Mouse (Mus musculus): ENCODE measurements around the gene Vps35.

DNA sequence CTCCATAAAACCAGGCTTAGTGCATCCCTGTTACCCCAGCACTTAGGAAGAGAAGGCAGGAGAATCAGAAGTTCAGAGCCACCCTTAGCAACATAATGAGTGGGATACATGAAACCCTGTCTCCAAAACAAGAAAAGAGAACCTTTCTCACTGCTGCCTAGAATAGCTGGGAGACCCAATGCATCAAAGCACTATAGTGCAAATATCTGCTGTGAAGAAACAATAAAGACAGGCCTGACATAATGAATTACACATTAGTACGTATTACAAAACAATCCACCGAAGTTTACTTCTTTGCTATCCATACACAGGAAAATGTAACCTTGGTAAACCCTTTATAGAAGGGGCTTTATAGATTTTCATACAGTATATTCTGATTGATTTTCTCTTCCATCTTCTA is 9.0 kb upstream of the Vps35 start:
- TF ChIP-seq CTCF (conservative IDR thresholded peaks at IDR 0.05; ENCODE audit: low read length) = no peak
- no peak for TF ChIP-seq POU5F1 (IDR thresholded peaks at IDR 0.05; ENCODE audit: borderline replicate concordance, low read length)

Data from E14TG2a.4 (cell line).